Mouse (Mus musculus) midbrain, embryonic 16.5 days (tissue): Measurements from ENCODE around the gene Khdc1a. TPM values are rescaled to one million over a fixed set of nuclear protein-coding genes. Genes with fewer than 3 reads are reported as not detected.
"Not testable (repeated sequence)": the region's sequence is repeated elsewhere in the genome, so short reads cannot be mapped to it uniquely, and the experiment has no call there.

Experiments used
- ATAC-seq: fragments of 200-750 bp; cut with Nextera tagmentation; 2 replicates; pipeline ENCODE4 v1.8.0; 2017; ENCODE audit warnings: moderate TSS enrichment
- H3K27ac ChIP-seq: fragments of 300-500 bp; sonication (generic); 2 replicates; pipeline ENCODE4 v1.5.1; 2014; ENCODE audit warnings: mild to moderate bottlenecking, low read length, mixed read lengths
- H3K27me3 ChIP-seq: fragments of 300-500 bp; sonication (generic); 2 replicates; pipeline ENCODE4 v1.6.1; 2014; ENCODE audit warnings: low read depth, low read length, mixed read lengths; ENCODE audit not compliant: control insufficient read depth, insufficient read depth
- H3K36me3 ChIP-seq: fragments of 300-500 bp; sonication (generic); 2 replicates; pipeline ENCODE4 v1.6.1; 2014; ENCODE audit warnings: mild to moderate bottlenecking, low read length, moderate library complexity, mixed read lengths; ENCODE audit not compliant: control insufficient read depth, insufficient read depth
- H3K4me1 ChIP-seq: fragments of 300-500 bp; sonication (generic); 2 replicates; pipeline ENCODE4 v1.6.1; 2014; ENCODE audit warnings: mild to moderate bottlenecking, low read length, mixed read lengths; ENCODE audit not compliant: control insufficient read depth, insufficient read depth
- H3K4me2 ChIP-seq: fragments of 300-500 bp; sonication (generic); 2 replicates; pipeline ENCODE4 v1.6.1; 2014; ENCODE audit warnings: mild to moderate bottlenecking, low read length, mixed read lengths
- H3K4me3 ChIP-seq: fragments of 300-500 bp; sonication (generic); 2 replicates; pipeline ENCODE4 v1.5.1; 2014; ENCODE audit warnings: low read depth, mild to moderate bottlenecking, low read length, moderate library complexity, mixed read lengths
- H3K9ac ChIP-seq: fragments of 300-500 bp; sonication (generic); 2 replicates; pipeline ENCODE4 v1.6.1; 2014; ENCODE audit warnings: low read depth, low read length, mixed read lengths
- H3K9me3 ChIP-seq: fragments of 300-500 bp; sonication (generic); replicated peaks from 2 replicates; pipeline ENCODE4 v1.6.1; 2014; ENCODE audit warnings: mild to moderate bottlenecking, low read length, mixed read lengths; ENCODE audit not compliant: control insufficient read depth, poor library complexity, severe bottlenecking
- WGBS: fragments of 180-500 bp; shearing (Covaris S2); extraction: QIAGEN DNeasy Blood & Tissue Kit; methylation state at CpG from one replicate; pipeline ENCODE4 v1.1.7; 2014; 5-methylcytosine and 5-hydroxymethylcytosine counted together
- polyA plus RNA-seq: library from polyadenylated mRNA; unstranded; fragments of >200 nt; fragmentation: Nextera tagmentation; extraction: Ambion mirVana; gene quantifications from 2 replicates; pipeline ENCODE4 v1.2.1, GENCODE M21; 2015

Khdc1a gene
- polyA plus RNA-seq, 1 experiment from 2014 or later: not detected

- ATAC-seq, H3K9me3 ChIP-seq, H3K36me3 ChIP-seq, H3K27me3 ChIP-seq, H3K4me3 ChIP-seq, H3K9ac ChIP-seq, H3K27ac ChIP-seq, H3K4me2 ChIP-seq, H3K4me1 ChIP-seq: not testable (repeated sequence)
- WGBS: 98% methylated on average over 5 of the region's 5 CpGs
Measured at GRCm38 (mm10) chr1:21320271-21320670, 29.2 kb upstream of the Khdc1a start.

GRCm38 (mm10) chr1:21321656-21322055, 27.8 kb upstream of the Khdc1a start:
- Histone ChIP-seq H3K9ac (no peak overlapping the region), H3K36me3 (no peaks in the 10 kb centered on the region)
- 93% methylated on average over 1 of the region's 1 CpGs for WGBS

GRCm38 (mm10) chr1:21323996-21324574, 25.4 kb upstream of the Khdc1a start:
- H3K4me1 ChIP-seq: no peaks in the 10 kb centered on the region
- WGBS: 19% methylated on average over 1 of the region's 1 CpGs
- no peak overlapping the region for H3K4me3 ChIP-seq
- no peaks in the 10 kb centered on the region for H3K9me3 ChIP-seq
- no peak overlapping the region for H3K27ac ChIP-seq
- ATAC-seq: peak; percentile 70; the same call in 1 of the 2 replicates
- H3K27me3 ChIP-seq: no peaks in the 10 kb centered on the region
- H3K9ac ChIP-seq: no peak overlapping the region
- H3K4me2 ChIP-seq: no peak overlapping the region
- no peaks in the 10 kb centered on the region for H3K36me3 ChIP-seq

More at GRCm38 (mm10) chr1:21321656-21322055, 27.8 kb upstream of the Khdc1a start:
- no peaks in the 10 kb centered on the region for H3K27me3 ChIP-seq
- no peak overlapping the region for H3K4me3 ChIP-seq
- ATAC-seq: no peak
- H3K4me2 ChIP-seq: no peak overlapping the region
- no peak overlapping the region for H3K27ac ChIP-seq
- no peaks in the 10 kb centered on the region for H3K4me1 ChIP-seq
- H3K9me3 ChIP-seq: no peaks in the 10 kb centered on the region

- no peak for ATAC-seq
- H3K9ac ChIP-seq: no peak overlapping the region
- no peaks in the 10 kb centered on the region for H3K36me3 ChIP-seq
- H3K4me1 ChIP-seq: no peaks in the 10 kb centered on the region
- 85% methylated on average over 1 of the region's 1 CpGs for WGBS
- H3K4me3 ChIP-seq: no peak overlapping the region
- no peak overlapping the region for H3K27ac ChIP-seq
- H3K27me3 ChIP-seq: no peaks in the 10 kb centered on the region
- no peaks in the 10 kb centered on the region for H3K9me3 ChIP-seq
- H3K4me2 ChIP-seq: no peak overlapping the region
Measured at GRCm38 (mm10) chr1:21324633-21325032, 24.8 kb upstream of the Khdc1a start.

GRCm38 (mm10) chr1:21326733-21327132, 22.7 kb upstream of the Khdc1a start:
- no peak overlapping the region for H3K4me3 ChIP-seq
- no peaks in the 10 kb centered on the region for H3K4me1 ChIP-seq
- no peak overlapping the region for H3K4me2 ChIP-seq
- WGBS: 96% methylated on average over 7 of the region's 7 CpGs
- H3K9me3 ChIP-seq: no peaks in the 10 kb centered on the region
- no peaks in the 10 kb centered on the region for H3K36me3 ChIP-seq
- no peaks in the 10 kb centered on the region for H3K27me3 ChIP-seq
- no peak overlapping the region for H3K27ac ChIP-seq
- no peak overlapping the region for H3K9ac ChIP-seq
- ATAC-seq: no peak

- not testable (repeated sequence) for H3K4me1 ChIP-seq, H3K36me3 ChIP-seq, H3K9me3 ChIP-seq, ATAC-seq, H3K27ac ChIP-seq, H3K4me2 ChIP-seq, H3K4me3 ChIP-seq, H3K9ac ChIP-seq, H3K27me3 ChIP-seq
Measured at GRCm38 (mm10) chr1:21331161-21331560, 18.3 kb upstream of the Khdc1a start.

- WGBS: 90% methylated on average over 16 of the region's 16 CpGs
- H3K9me3 ChIP-seq: no peaks in the 10 kb centered on the region
- no peak overlapping the region for H3K9ac ChIP-seq
- H3K27me3 ChIP-seq: no peaks in the 10 kb centered on the region
- ATAC-seq: no peak
- no peaks in the 10 kb centered on the region for H3K4me1 ChIP-seq
- no peaks in the 10 kb centered on the region for H3K36me3 ChIP-seq
- H3K4me3 ChIP-seq: no peak overlapping the region
- H3K27ac ChIP-seq: no peak overlapping the region
- no peak overlapping the region for H3K4me2 ChIP-seq
Measured at GRCm38 (mm10) chr1:21333222-21333973, 16.0 kb upstream of the Khdc1a start.

- no peak overlapping the region for H3K4me2 ChIP-seq
- ATAC-seq: no peak
- no peaks in the 10 kb centered on the region for H3K4me1 ChIP-seq
- no peak overlapping the region for H3K27ac ChIP-seq
- no peaks in the 10 kb centered on the region for H3K36me3 ChIP-seq
- no peak overlapping the region for H3K9ac ChIP-seq
- H3K27me3 ChIP-seq: no peaks in the 10 kb centered on the region
- no peaks in the 10 kb centered on the region for H3K9me3 ChIP-seq
- H3K4me3 ChIP-seq: no peak overlapping the region
Measured at GRCm38 (mm10) chr1:21335836-21336235, 13.6 kb upstream of the Khdc1a start.

GRCm38 (mm10) chr1:21340745-21341144, 8.7 kb upstream of the Khdc1a start:
- Histone ChIP-seq H3K9ac (no peak overlapping the region), H3K4me3 (no peak overlapping the region), H3K4me1 (no peaks in the 10 kb centered on the region), H3K27ac (no peak overlapping the region), H3K9me3 (no peaks in the 10 kb centered on the region), H3K36me3 (no peaks in the 10 kb centered on the region), H3K4me2 (no peak overlapping the region), H3K27me3 (no peaks in the 10 kb centered on the region)
- ATAC-seq: no peak
- 91% methylated on average over 1 of the region's 1 CpGs for WGBS
